Comparison of ENCODE assay signal across 9 mouse cellular contexts in genomic region chr7:35756510-35757440, GRCm38 (mm10). TPM values are rescaled to one million over a fixed set of nuclear protein-coding genes. Genes with fewer than 3 reads are reported as not detected.
DNase-seq lines count a peak whose midpoint lies in the region; ATAC-seq and TF ChIP-seq lines count a peak whose summit lies in the region.
"Had no signal": no experiment of that assay in that cellular context is flagged by ENCODE, and none has a peak within 500 bp of the region (broad histone marks: within the 10 kb centered on the region; RNA-seq: fewer than 3 reads in every experiment).

No protein-coding gene starts in this region.

- no peak overlapping the region for H3K4me2 ChIP-seq in embryonic facial prominence, embryonic 11.5 days (ENCODE audit: low read depth, low read length)

- H3K4me1 ChIP-seq in ES-E14 (ENCODE audit: control insufficient read depth in 2 of 2, insufficient read depth in 2 of 2, low read length in 2 of 2, poor library complexity in 1 of 2), result no peaks in the 10 kb centered on the region
- H3K4me1 ChIP-seq in embryonic facial prominence, embryonic 11.5 days (ENCODE audit: control insufficient read depth, insufficient read depth, low read length), result no peaks in the 10 kb centered on the region
- H3K4me1 ChIP-seq in olfactory bulb, adult 2 months (ENCODE audit: control insufficient read depth, insufficient read depth, low read length), result peaks cover 15% of the 10 kb centered on the region

- TF ChIP-seq POLR2A in olfactory bulb, adult 2 months (IDR thresholded peaks at IDR 0.05; ENCODE audit: insufficient read depth, low read depth, low read length), result no peak

- H3K9me3 ChIP-seq in ES-E14 (ENCODE audit: control insufficient read depth, insufficient read depth, low read depth, low read length), result no peaks in the 10 kb centered on the region
- no peaks in the 10 kb centered on the region for H3K9me3 ChIP-seq in embryonic facial prominence, embryonic 11.5 days (replicated peaks; ENCODE audit: control insufficient read depth, low read length)

- H3K27me3 ChIP-seq in embryonic facial prominence, embryonic 11.5 days (ENCODE audit: control insufficient read depth, insufficient read depth, low read length), result no peaks in the 10 kb centered on the region

- intact Hi-C loops in left cerebral cortex, postnatal 10 days (cut with DNase I), result no loop called here

- no peak overlapping the region for H3K27ac ChIP-seq in ES-E14 (ENCODE audit: insufficient read depth, low read depth, low read length, poor library complexity, severe bottlenecking)
- H3K27ac ChIP-seq in embryonic facial prominence, embryonic 11.5 days (replicated peaks; ENCODE audit: low read depth, low read length), result no peak overlapping the region
- H3K27ac ChIP-seq in olfactory bulb, adult 2 months (ENCODE audit: insufficient read depth, low read depth, low read length), result peak overlapping the region; percentile 21; the same call in 1 of the 2 replicates

- peak; percentile 34 for DNase-seq in left cerebral cortex, adult 11 months (ENCODE audit: low spot score)
- no peak for DNase-seq in left cerebral cortex, postnatal 10 days (ENCODE audit: extremely low spot score in 1 of 2, low spot score in 2 of 2)
- peak; percentile 57 for DNase-seq in ES-E14 (ENCODE audit: low read depth, low spot score)
- peak; percentile 27 for DNase-seq in embryonic facial prominence, embryonic 11.5 days (ENCODE audit: low spot score)
- DNase-seq in cerebellum, adult 11 months, result no peak
- no peak for DNase-seq in adrenal gland, adult 8-10 months
- DNase-seq in lung, adult 18-20 months, result no peak

- 40% methylated on average over 14 of the region's 14 CpGs for WGBS in embryonic facial prominence, embryonic 11.5 days
- 22% methylated on average over 14 of the region's 14 CpGs for WGBS in olfactory bulb, adult 2 months

- ATAC-seq in embryonic facial prominence, embryonic 11.5 days (replicated peaks; ENCODE audit: insufficient number of reproducible peaks, low FRiP score, low TSS enrichment, low read depth), result no peak

- no peak overlapping the region; the same call in none of the 2 replicates for H3K9ac ChIP-seq in ES-E14 (ENCODE audit: insufficient read depth, low read depth, low read length, poor library complexity, severe bottlenecking)
- no peak overlapping the region for H3K9ac ChIP-seq in embryonic facial prominence, embryonic 11.5 days (replicated peaks; ENCODE audit: low read length)

- no peak overlapping the region for H3K4me3 ChIP-seq in ES-E14 (ENCODE audit: insufficient read depth in 1 of 2, low read depth in 1 of 2, low read length in 2 of 2, poor library complexity in 1 of 2, severe bottlenecking in 1 of 2)
- H3K4me3 ChIP-seq in embryonic facial prominence, embryonic 11.5 days (ENCODE audit: low read depth, low read length), result no peak overlapping the region
- no peak overlapping the region for H3K4me3 ChIP-seq in olfactory bulb, adult 2 months (ENCODE audit: insufficient read depth, low read depth, low read length)
- H3K4me3 ChIP-seq: erythroblast, embryonic 14.5 days had no signal

- in situ Hi-C loops in ES-E14 (cut with MboI; ENCODE audit: low sequenced_read_pairs in 2 of 2, unreplicated experiment in 2 of 2), result no loop called here

- H3K36me3 ChIP-seq in ES-E14 (ENCODE audit: control insufficient read depth, insufficient read depth, low read length, poor library complexity, severe bottlenecking), result no peaks in the 10 kb centered on the region
- H3K36me3 ChIP-seq in embryonic facial prominence, embryonic 11.5 days (replicated peaks; ENCODE audit: control insufficient read depth, insufficient read depth, low read depth, low read length), result no peaks in the 10 kb centered on the region

- TF ChIP-seq CTCF in olfactory bulb, adult 2 months (IDR thresholded peaks at IDR 0.05; ENCODE audit: insufficient read depth, low read depth, low read length), result peak; percentile 24; the same call in 1 of the 2 replicates

TF ChIP-seq in ES-E14, 5 proteins besides CTCF, POLR2A, EP300 and RAD21:
- no peak for TF ChIP-seq ZNF384 (IDR thresholded peaks at IDR 0.05; ENCODE audit: low read depth, low read length)
- no peak for TF ChIP-seq MAFK (IDR thresholded peaks at IDR 0.05; ENCODE audit: insufficient read depth, low read depth, low read length)
- no peak for TF ChIP-seq HCFC1 (IDR thresholded peaks at IDR 0.05; ENCODE audit: borderline replicate concordance, insufficient read depth, low read length)
- no peak for TF ChIP-seq CHD2 (IDR thresholded peaks at IDR 0.05; ENCODE audit: low read depth, low read length)
- TF ChIP-seq ZC3H11A (IDR thresholded peaks at IDR 0.05; ENCODE audit: borderline replicate concordance, low read depth, low read length), result no peak

RNA-seq across cellular contexts. Expression of gene Dpy19l3, which starts 2.5 kb away (rescaled TPM):
- 10 to 100 TPM; 61.9 to 63.1 TPM for total RNA-seq in left cerebral cortex, postnatal 10 days (2021)
- 39.5 and 55.3 TPM in 2 replicates for total RNA-seq in ES-E14 (2012; rRNA removed)
- 39.2 and 39.5 TPM in 2 replicates for polyA plus RNA-seq in embryonic facial prominence, embryonic 11.5 days (2014; fragmentation: Nextera tagmentation; extraction: Ambion mirVana)
- polyA plus RNA-seq in olfactory bulb, adult 2 months (2012; ENCODE audit: insufficient read depth, insufficient read length, low replicate concordance, missing spikeins), result not detected in 2 replicates
- 10 to 100 TPM; 57.8 to 90.2 (median 69.7) TPM for total RNA-seq in adrenal gland, adult 8-10 months (2022)

RNA-seq across cellular contexts. Expression of gene Zfp507, which starts 46.0 kb away (rescaled TPM):
- 10 to 100 TPM; 29.3 to 32.4 TPM for total RNA-seq in left cerebral cortex, postnatal 10 days (2021)
- total RNA-seq in ES-E14 (2012; rRNA removed), result 25.8 and 33.6 TPM in 2 replicates
- polyA plus RNA-seq in embryonic facial prominence, embryonic 11.5 days (2014; fragmentation: Nextera tagmentation; extraction: Ambion mirVana), result 15.4 and 18.1 TPM in 2 replicates
- polyA plus RNA-seq in olfactory bulb, adult 2 months (2012; ENCODE audit: insufficient read depth, insufficient read length, low replicate concordance, missing spikeins), result not detected in 2 replicates
- 10 to 100 TPM; 29.3 to 34.7 (median 31.4) TPM for total RNA-seq in adrenal gland, adult 8-10 months (2022)

Comparison
In these comparisons a context has a peak if more than half of its experiments do, and no peak if none do; other contexts are left out.
1. DNase-seq: peak in left cerebral cortex, adult 11 months (single experiment), ES-E14 (single experiment) and embryonic facial prominence, embryonic 11.5 days (single experiment); none in left cerebral cortex, postnatal 10 days (0 of 2), cerebellum, adult 11 months (single experiment), adrenal gland, adult 8-10 months (single experiment) and lung, adult 18-20 months (0 of 2).